Mouse (Mus musculus) testis, adult 2 months (tissue): Measurements from ENCODE around the gene Alyref2. TPM values are rescaled to one million over a fixed set of nuclear protein-coding genes. Genes with fewer than 3 reads are reported as not detected.
"Not testable (repeated sequence)": the region's sequence is repeated elsewhere in the genome, so short reads cannot be mapped to it uniquely, and the experiment has no call there.

Experiments used
- H3K27ac ChIP-seq: fragments of 200-500 bp; 2 replicates; pipeline ENCODE4 v1.5.1; 2012; ENCODE audit warnings: low read depth, low read length; ENCODE audit not compliant: control insufficient read depth, insufficient read depth
- H3K27me3 ChIP-seq: fragments of 200-500 bp; 2 replicates; pipeline ENCODE4 v1.6.1; 2012; ENCODE audit warnings: mild to moderate bottlenecking, low read length, moderate library complexity; ENCODE audit not compliant: control insufficient read depth, insufficient read depth
- H3K36me3 ChIP-seq: fragments of 200-500 bp; 2 replicates; pipeline ENCODE4 v1.6.1; 2012; ENCODE audit warnings: mild to moderate bottlenecking, low read length; ENCODE audit not compliant: control insufficient read depth, insufficient read depth
- H3K4me1 ChIP-seq: fragments of 200-500 bp; 2 replicates; pipeline ENCODE4 v1.6.1; 2012; ENCODE audit warnings: low read length; ENCODE audit not compliant: control insufficient read depth, insufficient read depth
- H3K4me3 ChIP-seq: fragments of 200-500 bp; 2 replicates; pipeline ENCODE4 v1.5.1; 2012; ENCODE audit warnings: low read depth, mild to moderate bottlenecking, low read length, moderate library complexity, mixed read lengths; ENCODE audit not compliant: control insufficient read depth
- CTCF ChIP-seq: fragments of 200-500 bp; IDR thresholded peaks from 2 replicates; pipeline ENCODE4 v1.5.1; 2012; ENCODE audit warnings: low read depth, mild to moderate bottlenecking, inconsistent platforms, low read length, moderate library complexity; ENCODE audit not compliant: control insufficient read depth, insufficient read depth, insufficient replicate concordance
- POLR2A ChIP-seq: fragments of 200-500 bp; IDR thresholded peaks from 2 replicates; pipeline ENCODE4 v1.6.1; 2012; ENCODE audit warnings: low read depth, mild to moderate bottlenecking, inconsistent platforms, low read length, moderate library complexity; ENCODE audit not compliant: control insufficient read depth
- polyA plus RNA-seq: library from polyadenylated mRNA; depleted of rRNA; stranded (reverse); fragments of >200 nt; gene quantifications from 2 replicates; pipeline ENCODE4 v1.2.3, GENCODE M21; 2012

Alyref2 gene
- polyA plus RNA-seq, 1 experiment, result 2.2 TPM

DNA sequence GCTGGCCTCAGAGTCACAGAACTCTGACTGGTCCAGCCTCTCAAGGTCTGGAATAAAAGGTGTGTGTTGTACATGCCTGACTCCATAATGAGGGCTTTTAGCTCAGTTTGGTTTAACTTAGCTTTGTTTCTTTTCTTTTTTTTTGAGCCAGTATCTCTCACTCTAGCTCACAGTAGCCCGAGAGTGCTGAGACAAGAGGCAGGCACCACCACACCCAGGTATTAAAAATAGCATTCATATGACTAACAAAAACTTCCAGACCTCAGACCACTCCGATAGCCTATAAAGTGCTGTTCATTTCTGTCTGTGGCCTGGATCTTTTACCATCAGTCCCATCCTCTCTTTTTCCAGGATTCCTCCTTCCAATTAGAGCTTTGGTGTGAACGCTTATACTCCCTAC is 33.6 kb upstream of the Alyref2 start:
- Histone ChIP-seq H3K4me3 (no peak overlapping the region), H3K27me3 (no peaks in the 10 kb centered on the region), H3K36me3 (no peaks in the 10 kb centered on the region), H3K27ac (no peak overlapping the region), H3K4me1 (no peaks in the 10 kb centered on the region)
- TF ChIP-seq CTCF (no peak), POLR2A (no peak)

DNA sequence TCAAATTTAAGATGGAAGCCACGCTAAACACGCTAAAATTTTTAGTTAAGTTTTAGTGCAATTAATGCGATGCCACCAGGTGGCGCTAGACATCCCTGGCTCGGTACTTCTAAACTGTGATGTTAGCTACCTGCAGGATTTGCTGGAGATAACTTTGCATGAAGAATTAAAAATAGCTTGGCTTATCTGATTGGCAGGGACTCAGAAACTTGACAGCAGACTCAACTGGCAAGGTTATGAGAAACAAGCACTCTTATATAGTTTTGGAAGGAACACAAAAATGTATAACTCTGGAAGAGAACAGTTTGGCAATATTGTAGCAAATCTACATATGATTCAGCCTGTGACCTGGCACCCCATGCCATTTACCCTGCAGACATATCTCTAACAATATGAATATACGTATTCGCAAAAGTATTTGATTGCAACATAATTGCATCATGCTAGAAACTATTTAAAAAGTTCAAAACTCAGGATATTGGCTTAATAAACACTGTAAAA is 32.9 kb upstream of the Alyref2 start:
- Histone ChIP-seq H3K4me3 (no peak overlapping the region), H3K36me3 (no peaks in the 10 kb centered on the region), H3K27ac (no peak overlapping the region), H3K27me3 (no peaks in the 10 kb centered on the region), H3K4me1 (no peaks in the 10 kb centered on the region)
- TF ChIP-seq POLR2A (no peak), CTCF (peak; percentile 17; the same call in 1 of the 2 replicates)

DNA sequence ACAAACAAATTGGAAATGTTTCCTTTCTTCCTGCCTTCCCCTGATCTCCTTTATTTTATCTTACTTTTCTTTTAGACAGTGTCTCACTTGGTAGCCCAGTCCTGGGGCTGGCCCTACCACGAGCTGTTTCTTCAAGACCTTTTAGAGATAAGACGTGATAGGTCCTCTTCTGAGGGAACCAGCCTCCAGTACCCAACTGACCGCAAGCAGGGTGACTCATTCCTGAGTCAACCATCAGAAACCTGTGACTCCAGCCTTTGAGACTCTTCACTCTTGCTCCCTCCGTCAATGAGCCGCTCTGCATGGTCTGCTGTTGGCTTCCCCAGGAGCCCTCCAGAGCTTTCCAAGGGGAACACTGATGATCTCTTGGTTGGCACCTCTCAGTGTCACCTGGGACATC is 32.4 kb upstream of the Alyref2 start:
- Histone ChIP-seq H3K27ac (no peak overlapping the region), H3K36me3 (no peaks in the 10 kb centered on the region), H3K4me3 (no peak overlapping the region), H3K4me1 (no peaks in the 10 kb centered on the region), H3K27me3 (no peaks in the 10 kb centered on the region)
- no peak for TF ChIP-seq POLR2A
- no peak for TF ChIP-seq CTCF

DNA sequence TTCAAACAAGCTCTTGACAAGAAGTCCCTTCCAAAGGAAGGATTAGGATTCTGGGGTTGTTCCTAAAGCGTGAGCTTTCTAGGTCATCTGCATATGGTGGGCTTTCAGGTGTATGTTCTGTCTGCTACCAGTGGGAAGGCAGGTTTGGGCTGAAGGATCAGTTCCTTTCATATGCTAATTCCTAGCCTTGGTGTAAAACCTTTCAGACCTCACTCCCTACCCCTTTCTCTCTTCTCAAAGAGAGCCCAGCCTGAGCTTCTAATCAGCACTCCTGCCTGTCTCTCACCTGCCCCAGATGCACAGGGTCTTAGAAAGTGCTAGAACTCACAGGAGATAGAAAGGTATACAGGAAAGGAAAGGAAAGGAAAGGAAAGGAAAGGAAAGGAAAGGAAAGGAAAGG is 31.8 kb upstream of the Alyref2 start:
- H3K4me3 ChIP-seq, result no peak overlapping the region
- no peak for TF ChIP-seq POLR2A
- TF ChIP-seq CTCF, result no peak
- H3K4me1 ChIP-seq, result no peaks in the 10 kb centered on the region
- H3K36me3 ChIP-seq, result no peaks in the 10 kb centered on the region
- no peak overlapping the region for H3K27ac ChIP-seq
- H3K27me3 ChIP-seq, result no peaks in the 10 kb centered on the region

DNA sequence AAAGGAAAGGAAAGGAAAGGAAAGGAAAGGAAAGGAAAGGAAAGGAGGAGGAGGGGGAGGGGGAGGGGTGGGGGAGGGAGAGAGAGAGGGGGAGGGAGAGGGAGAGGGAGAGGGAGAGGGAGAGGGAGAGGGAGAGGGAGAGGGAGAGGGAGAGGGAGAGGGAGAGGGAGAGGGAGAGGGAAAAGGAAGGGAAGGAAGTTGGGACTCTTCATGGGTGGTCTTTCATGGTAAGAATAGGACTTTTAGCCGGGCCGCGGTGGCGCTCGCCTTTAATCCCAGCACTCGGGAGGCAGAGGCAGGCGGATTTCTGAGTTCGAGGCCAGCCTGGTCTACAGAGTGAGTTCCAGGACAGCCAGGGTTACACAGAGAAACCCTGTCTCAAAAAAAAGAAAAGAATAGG is 31.3 kb upstream of the Alyref2 start:
- H3K4me1 ChIP-seq, H3K4me3 ChIP-seq, H3K27ac ChIP-seq, H3K27me3 ChIP-seq, H3K36me3 ChIP-seq: not testable (repeated sequence)

DNA sequence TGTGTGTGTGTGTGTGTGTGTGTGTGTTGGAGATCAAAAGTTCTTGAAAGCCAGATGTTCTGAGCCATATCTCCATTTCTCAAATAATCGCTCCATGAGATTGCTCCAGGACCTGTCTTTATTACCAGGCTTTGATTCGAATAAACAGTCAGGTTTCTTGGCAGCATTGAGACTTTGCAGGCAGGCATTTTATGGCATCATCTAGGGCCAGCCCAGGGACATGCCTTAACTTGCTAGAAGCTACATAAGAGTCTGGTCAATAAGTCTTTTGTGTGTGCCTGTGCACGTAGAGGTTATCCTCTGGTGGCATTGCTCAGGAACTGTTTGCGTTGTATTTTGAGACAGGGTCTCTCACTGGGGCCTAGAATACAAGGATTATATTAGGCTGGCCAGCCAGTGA is 29.8 kb upstream of the Alyref2 start:
- Histone ChIP-seq H3K4me1 (peaks cover 8% of the 10 kb centered on the region), H3K36me3 (no peaks in the 10 kb centered on the region), H3K27me3 (no peaks in the 10 kb centered on the region), H3K4me3 (no peak overlapping the region), H3K27ac (no peak overlapping the region)
- TF ChIP-seq CTCF (no peak), POLR2A (no peak)

DNA sequence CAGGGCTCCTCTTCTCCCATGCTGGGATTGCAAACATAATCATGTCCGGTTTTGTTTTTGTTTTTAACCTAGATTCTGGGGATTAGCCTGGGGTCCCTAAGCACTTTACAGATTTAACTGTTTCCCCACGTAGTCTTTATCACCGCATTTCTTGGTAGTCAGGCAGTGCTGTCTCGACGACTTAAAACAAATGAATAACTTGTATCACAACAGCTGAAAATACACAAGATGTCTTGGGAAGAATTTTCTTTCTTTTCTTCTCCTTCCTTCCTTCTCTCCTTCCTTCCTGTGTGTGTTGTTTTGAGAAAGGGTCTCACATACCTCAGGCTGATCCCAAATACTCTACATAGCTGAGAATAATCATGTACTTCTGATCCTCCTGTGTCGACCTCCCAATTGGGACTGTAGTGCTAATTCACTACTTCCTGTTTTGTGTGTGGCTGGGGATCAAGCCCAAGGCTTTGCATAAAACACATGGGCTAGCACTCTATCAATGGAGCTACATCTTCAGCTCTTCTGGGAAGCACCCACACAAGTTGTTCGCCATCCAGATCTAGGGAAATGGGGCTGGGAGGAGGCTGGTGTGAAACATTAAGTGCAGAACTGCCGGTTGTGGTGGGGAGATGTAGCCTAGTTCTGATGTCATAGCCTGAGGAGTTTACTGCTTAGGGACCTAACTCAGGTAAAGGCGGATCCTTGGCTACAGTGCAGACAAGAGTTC is 29.2 kb upstream of the Alyref2 start:
- TF ChIP-seq POLR2A (no peak), CTCF (no peak)
- Histone ChIP-seq H3K4me1 (peaks cover 9% of the 10 kb centered on the region), H3K4me3 (no peak overlapping the region), H3K27ac (no peak overlapping the region), H3K36me3 (no peaks in the 10 kb centered on the region), H3K27me3 (no peaks in the 10 kb centered on the region)

DNA sequence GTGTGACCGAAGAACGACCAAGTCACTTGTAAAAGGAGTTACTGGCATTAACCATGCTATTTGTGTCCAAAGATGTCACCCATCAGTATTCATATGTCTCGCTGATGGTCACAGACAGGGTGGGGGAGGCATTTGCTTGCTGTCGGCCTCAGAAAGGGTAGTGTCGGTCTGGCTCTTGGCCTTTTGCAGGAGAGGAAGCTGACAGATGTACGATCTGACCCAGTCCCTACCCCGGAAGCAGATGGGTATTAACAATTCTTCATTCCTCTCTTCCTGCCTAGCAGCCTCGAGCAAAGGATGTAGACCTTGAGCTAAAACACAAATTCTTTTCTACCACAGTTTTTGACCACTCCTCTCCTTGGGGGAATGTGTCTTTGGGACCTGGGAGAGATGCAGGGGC is 26.2 kb upstream of the Alyref2 start:
- Histone ChIP-seq H3K27ac (no peak overlapping the region), H3K4me3 (no peak overlapping the region), H3K27me3 (no peaks in the 10 kb centered on the region), H3K36me3 (no peaks in the 10 kb centered on the region), H3K4me1 (peaks cover 9% of the 10 kb centered on the region)
- no peak for TF ChIP-seq CTCF
- TF ChIP-seq POLR2A, result no peak
